Mouse (Mus musculus): ENCODE data around the gene Col28a1.

DNA sequence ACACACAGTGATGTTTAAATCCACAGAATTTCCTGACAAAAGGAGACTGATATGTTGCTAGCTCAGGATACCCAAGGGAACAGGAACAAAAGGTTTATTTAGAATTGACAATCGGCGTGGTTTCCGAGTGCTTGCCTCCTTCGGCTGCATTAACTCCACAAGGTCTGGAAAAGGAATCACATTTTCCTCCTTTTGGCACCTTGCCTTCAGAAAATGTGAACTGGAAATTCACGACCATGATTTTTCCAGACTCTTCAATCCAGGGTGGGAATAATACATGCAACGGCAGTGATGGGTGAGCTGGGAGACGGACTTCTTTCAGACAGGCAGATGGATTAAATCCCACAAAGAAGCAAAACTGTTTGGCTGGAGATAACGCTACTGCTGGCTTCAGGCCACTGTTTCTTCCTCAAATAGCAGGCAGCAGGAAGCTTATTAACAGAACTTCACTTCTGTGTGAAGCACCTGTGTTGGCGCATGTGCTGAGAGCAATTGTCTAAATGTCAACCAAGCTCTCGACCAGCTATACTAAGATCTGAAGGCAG is 13.9 kb downstream of the Col28a1 start:
- no peak for TF ChIP-seq CTCF (IDR thresholded peaks at IDR 0.05; ENCODE audit: low read depth)
- no peak for TF ChIP-seq EP300 (IDR thresholded peaks at IDR 0.05; ENCODE audit: low read depth)
